Mouse (Mus musculus): ENCODE results near the gene Fbxo3.

DNA sequence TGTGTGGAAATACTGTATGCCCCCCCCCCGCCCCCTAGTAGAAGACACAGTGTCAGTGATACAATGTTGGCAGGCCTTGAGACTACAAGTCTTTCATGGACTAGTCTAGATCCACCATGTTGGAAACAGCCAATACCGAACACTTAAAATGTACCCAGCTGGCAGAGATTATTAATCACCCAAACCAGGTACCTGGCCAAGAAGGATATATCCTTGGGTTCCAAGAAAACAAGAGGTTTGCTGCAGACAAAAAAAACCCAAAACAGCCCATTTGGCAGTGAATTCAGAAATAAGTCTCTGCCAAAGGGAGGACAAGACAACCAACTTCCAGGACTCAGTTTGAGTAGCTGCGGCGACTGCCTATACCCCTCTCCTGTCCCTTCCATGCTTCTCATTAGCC, 2.9 kb upstream of the Fbxo3 start:
- TF ChIP-seq CTCF (IDR thresholded peaks at IDR 0.05; ENCODE audit: low read depth, low read length): no peak
- TF ChIP-seq POLR2A (IDR thresholded peaks at IDR 0.05; ENCODE audit: extremely low read depth, insufficient read depth, low read length): no peak

Data from liver, adult 2 months (tissue).